Mouse (Mus musculus) C2C12 (cell line): Measurements from ENCODE around the gene Col18a1.

ENCODE experiments used
- CEBPB ChIP-seq: IDR thresholded peaks from one replicate; pipeline ENCODE4 v1.6.1; 2011; ENCODE audit warnings: low read depth, mild to moderate bottlenecking, control low read depth, moderate library complexity
- CTCF ChIP-seq: IDR thresholded peaks from one replicate; pipeline ENCODE4 v1.5.1; 2011; ENCODE audit not compliant: control insufficient read depth, insufficient read depth, insufficient read length
- FOSL1 ChIP-seq: IDR thresholded peaks from one replicate; pipeline ENCODE4 v1.8.0; 2011; ENCODE audit warnings: mild to moderate bottlenecking, low read length; ENCODE audit not compliant: poor library complexity, insufficient read depth, severe bottlenecking
- MAX ChIP-seq: IDR thresholded peaks from one replicate; pipeline ENCODE4 v1.6.1; 2011; ENCODE audit warnings: mild to moderate bottlenecking, control low read depth
- MYOD1 ChIP-seq: IDR thresholded peaks from one replicate; pipeline ENCODE4 v1.6.1; 2011; ENCODE audit warnings: low read depth; ENCODE audit not compliant: control insufficient read depth, insufficient read length
- MYOG ChIP-seq: IDR thresholded peaks from one replicate; pipeline ENCODE4 v1.6.1; 2011; ENCODE audit not compliant: control insufficient read depth, insufficient read length; ENCODE audit errors: extremely low read depth
- USF1 ChIP-seq: IDR thresholded peaks from one replicate; pipeline ENCODE4 v1.6.1; 2011; ENCODE audit warnings: low read depth, mild to moderate bottlenecking, control low read depth, moderate library complexity

GRCm38 (mm10) chr10:77093817-77094216 is 72.5 kb downstream of the Col18a1 start:
- TF ChIP-seq CTCF (no peak), USF1 (no peak), MYOG (no peak), MAX (no peak), MYOD1 (no peak), CEBPB (no peak), FOSL1 (no peak)
